Mouse (Mus musculus): ENCODE measurements around the gene Trcg1.
A peak's percentile ranks its signal among the peaks of the same experiment; 100 is the strongest.
"Not testable (repeated sequence)": the region's sequence is repeated elsewhere in the genome, so short reads cannot be mapped to it uniquely, and the experiment has no call there.

The Trcg1 gene

GRCm38 (mm10) chr9:57236256-57236655 is at the start of gene Trcg1:
Gene Trcg1 (plus strand): TSS chr9:57236556.
- no peak for DNase-seq (ENCODE audit: low spot score)

GRCm38 (mm10) chr9:57196708-57197107 is 39.6 kb upstream of the Trcg1 start:
- DNase-seq (ENCODE audit: low spot score) = no peak

GRCm38 (mm10) chr9:57197414-57197813 is 38.9 kb upstream of the Trcg1 start:
- no peak for DNase-seq (ENCODE audit: low spot score)

- DNase-seq (ENCODE audit: low spot score) = no peak
These were observed 33.4 kb upstream of the Trcg1 start for GRCm38 (mm10) chr9:57202981-57203380.

- not testable (repeated sequence) for DNase-seq (ENCODE audit: low spot score)
These were observed 32.8 kb upstream of the Trcg1 start for GRCm38 (mm10) chr9:57203571-57203970.

GRCm38 (mm10) chr9:57206896-57207295 is 29.5 kb upstream of the Trcg1 start:
- DNase-seq (ENCODE audit: low spot score) = no peak

- peak; percentile 13 for DNase-seq (ENCODE audit: low spot score)
These were observed 27.0 kb upstream of the Trcg1 start for GRCm38 (mm10) chr9:57209316-57209715.

GRCm38 (mm10) chr9:57212448-57213222 is 23.7 kb upstream of the Trcg1 start:
- DNase-seq (ENCODE audit: low spot score) = no peak

- no peak for DNase-seq (ENCODE audit: low spot score)
These were observed 21.9 kb upstream of the Trcg1 start for GRCm38 (mm10) chr9:57214500-57214899.

- DNase-seq (ENCODE audit: low spot score) = no peak
These were observed 19.1 kb upstream of the Trcg1 start for GRCm38 (mm10) chr9:57217220-57217619.

- DNase-seq (ENCODE audit: low spot score) = no peak
These were observed 17.6 kb upstream of the Trcg1 start for GRCm38 (mm10) chr9:57218776-57219175.

- no peak for DNase-seq (ENCODE audit: low spot score)
These were observed 16.8 kb upstream of the Trcg1 start for GRCm38 (mm10) chr9:57219511-57219910.

GRCm38 (mm10) chr9:57220356-57220755 is 16.0 kb upstream of the Trcg1 start:
- no peak for DNase-seq (ENCODE audit: low spot score)

GRCm38 (mm10) chr9:57223341-57223740 is 13.0 kb upstream of the Trcg1 start:
- no peak for DNase-seq (ENCODE audit: low spot score)

- DNase-seq (ENCODE audit: low spot score) = no peak
These were observed 10.4 kb upstream of the Trcg1 start for GRCm38 (mm10) chr9:57225780-57226627.

- not testable (repeated sequence) for DNase-seq (ENCODE audit: low spot score)
These were observed 9.7 kb upstream of the Trcg1 start for GRCm38 (mm10) chr9:57226628-57227122.

GRCm38 (mm10) chr9:57227203-57227602 is 9.2 kb upstream of the Trcg1 start:
- no peak for DNase-seq (ENCODE audit: low spot score)

- DNase-seq (ENCODE audit: low spot score) = no peak
These were observed 8.2 kb upstream of the Trcg1 start for GRCm38 (mm10) chr9:57228186-57228585.

- no peak for DNase-seq (ENCODE audit: low spot score)
These were observed 6.6 kb upstream of the Trcg1 start for GRCm38 (mm10) chr9:57229726-57230125.

- DNase-seq (ENCODE audit: low spot score) = no peak
These were observed 6.1 kb upstream of the Trcg1 start for GRCm38 (mm10) chr9:57230146-57230783.

- no peak for DNase-seq (ENCODE audit: low spot score)
These were observed 4.7 kb upstream of the Trcg1 start for GRCm38 (mm10) chr9:57231536-57232255.
